Mouse (Mus musculus) right cerebral cortex, postnatal 25 days (tissue): Measurements from ENCODE around the gene Immp1l.

Experiments
- DNase-seq: peaks from one replicate; pipeline ENCODE4 v3.0.0; 2022

Immp1l gene

GRCm38 (mm10) chr2:105903896-105904756 is at the start of gene Immp1l, which contains the start of gene Elp4:
Gene Immp1l, plus strand, starts transcription at chr2:105904638.
Gene Elp4, minus strand, starts transcription at chr2:105904564.
- peak; percentile 98 for DNase-seq

- DNase-seq: peak; percentile 9
Observed at GRCm38 (mm10) chr2:105854740-105855139, 49.7 kb upstream of the Immp1l start.

GRCm38 (mm10) chr2:105873403-105873802 is 31.0 kb upstream of the Immp1l start:
- DNase-seq: no peak

DNA sequence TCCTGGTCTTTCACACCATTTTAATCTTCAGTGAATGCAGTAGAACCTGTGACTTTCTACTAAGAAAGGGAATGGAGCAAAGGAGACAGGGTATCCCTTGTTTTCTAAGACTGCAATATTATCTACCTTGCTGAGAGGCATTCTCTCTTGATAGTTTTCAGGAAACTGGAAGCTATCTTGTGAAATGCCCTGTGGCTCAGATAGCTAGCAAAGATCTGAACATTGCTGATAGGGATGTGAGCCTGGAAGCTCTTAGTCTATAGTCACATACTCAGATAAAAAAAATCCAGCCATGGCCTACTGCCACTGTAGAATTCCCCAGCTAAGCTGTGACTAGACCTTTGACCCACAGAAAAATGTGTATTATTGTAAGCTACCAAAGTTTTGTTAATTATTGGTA is 13.6 kb upstream of the Immp1l start:
- no peak for DNase-seq

- DNase-seq: no peak
Observed at GRCm38 (mm10) chr2:105904757-105905146, 314 bp downstream of the Immp1l start.

DNA sequence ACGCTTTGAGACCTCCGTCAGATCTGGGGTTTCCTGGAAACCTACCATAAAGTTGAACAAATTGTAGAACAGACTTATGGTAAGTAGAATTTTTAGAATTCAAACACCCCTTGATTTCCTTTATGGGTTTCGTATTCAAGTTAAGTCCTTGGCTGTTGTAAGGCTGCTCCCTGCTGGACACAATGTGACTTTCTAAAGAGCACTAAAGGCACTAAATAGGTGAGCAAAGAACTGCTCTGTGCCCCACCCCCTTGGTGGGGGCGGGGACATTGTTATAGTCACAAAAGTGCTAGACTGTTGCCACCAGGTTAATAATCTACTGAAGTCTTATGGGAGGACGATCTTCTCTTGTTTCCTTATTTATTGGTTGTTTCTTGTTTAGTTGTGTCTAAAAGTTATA is 3.9 kb downstream of the Immp1l start:
- no peak for DNase-seq

DNA sequence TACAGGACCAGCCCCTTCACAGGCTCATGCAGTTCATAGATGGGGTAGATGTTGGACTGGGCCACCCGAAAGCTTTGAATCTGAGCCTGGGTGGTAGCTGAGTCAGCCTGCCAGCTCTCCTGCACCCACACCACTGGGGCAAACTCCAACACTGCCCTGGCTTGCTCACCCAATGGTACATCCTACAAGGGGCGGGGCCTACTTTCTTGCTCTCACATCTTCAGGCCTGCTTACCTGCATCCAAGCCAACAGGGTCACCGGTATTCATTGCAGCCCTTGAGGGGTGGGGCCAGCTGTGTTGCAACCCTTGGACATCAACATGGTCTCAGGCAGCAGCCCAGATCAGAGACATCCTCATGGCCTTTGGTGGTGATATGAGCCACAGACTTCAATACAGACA is 6.2 kb downstream of the Immp1l start:
- DNase-seq: no peak

GRCm38 (mm10) chr2:105913655-105914366 is 9.4 kb downstream of the Immp1l start:
- no peak for DNase-seq

DNA sequence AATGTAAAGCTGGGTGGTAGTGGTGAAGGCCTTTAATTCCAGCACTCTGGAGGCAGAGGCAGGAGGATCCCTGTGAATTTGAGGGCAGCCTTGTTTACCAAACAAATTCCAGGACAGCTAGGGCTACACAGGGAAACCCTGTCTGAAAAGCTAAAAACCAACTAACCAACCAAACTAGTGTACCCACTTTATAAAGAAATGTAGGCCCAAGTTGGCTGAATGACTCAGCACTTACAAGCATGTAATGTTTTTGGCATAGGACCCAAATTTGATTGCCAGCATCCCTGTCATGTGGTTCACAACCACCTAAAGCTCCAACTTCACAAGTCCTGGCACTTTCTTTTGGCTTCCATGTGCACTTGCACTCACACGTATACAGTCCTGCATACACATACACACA is 12.2 kb downstream of the Immp1l start:
- DNase-seq: no peak

- no peak for DNase-seq
Observed at GRCm38 (mm10) chr2:105917623-105918346, 13.3 kb downstream of the Immp1l start.

- no peak for DNase-seq
Observed at GRCm38 (mm10) chr2:105950131-105950530, 45.7 kb downstream of the Immp1l start.

GRCm38 (mm10) chr2:105951350-105951940 is 47.0 kb downstream of the Immp1l start:
- DNase-seq: no peak

- DNase-seq: no peak
Observed at GRCm38 (mm10) chr2:105953862-105954261, 49.4 kb downstream of the Immp1l start.

DNA sequence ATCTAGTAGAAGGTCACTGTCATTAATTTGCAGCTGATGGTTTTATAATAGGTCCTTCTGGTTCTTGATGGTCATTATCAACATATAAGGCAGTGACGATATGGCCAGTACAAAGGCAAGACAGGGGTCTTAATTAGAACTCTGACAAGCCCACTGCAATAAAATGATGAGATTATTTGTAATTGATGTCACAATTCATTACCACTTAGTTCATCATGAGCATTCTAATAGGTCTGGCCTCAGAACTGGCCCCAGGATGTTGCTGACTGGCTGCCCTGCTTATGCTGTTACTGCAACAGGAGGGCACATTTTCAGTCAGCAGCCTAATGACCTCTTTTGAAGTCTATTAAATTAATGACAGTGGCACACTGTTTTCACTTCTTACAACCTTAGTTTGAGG is 59.0 kb downstream of the Immp1l start:
- DNase-seq: no peak

- DNase-seq: no peak
Observed at GRCm38 (mm10) chr2:105973941-105974340, 69.5 kb downstream of the Immp1l start.

- DNase-seq: no peak
Observed at GRCm38 (mm10) chr2:105978065-105978464, 73.6 kb downstream of the Immp1l start.

DNA sequence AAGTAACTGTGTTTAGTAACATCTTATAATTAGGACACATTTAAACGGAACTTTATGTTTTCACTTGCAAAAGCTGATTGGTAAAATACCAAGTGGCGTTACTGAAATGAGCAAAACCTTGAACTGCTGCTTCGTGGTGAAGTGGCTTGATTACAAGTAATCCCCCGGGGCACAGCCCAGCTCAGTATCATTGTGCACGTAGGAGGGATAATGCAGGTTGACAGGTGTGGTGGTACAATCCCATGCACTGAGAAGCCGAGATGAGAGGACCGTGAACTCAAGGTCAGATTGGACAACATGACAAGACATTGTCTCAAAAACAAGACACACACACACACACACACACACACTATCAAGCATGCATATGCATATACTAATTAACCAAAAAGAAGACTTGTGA is 80.8 kb downstream of the Immp1l start:
- DNase-seq: no peak

DNA sequence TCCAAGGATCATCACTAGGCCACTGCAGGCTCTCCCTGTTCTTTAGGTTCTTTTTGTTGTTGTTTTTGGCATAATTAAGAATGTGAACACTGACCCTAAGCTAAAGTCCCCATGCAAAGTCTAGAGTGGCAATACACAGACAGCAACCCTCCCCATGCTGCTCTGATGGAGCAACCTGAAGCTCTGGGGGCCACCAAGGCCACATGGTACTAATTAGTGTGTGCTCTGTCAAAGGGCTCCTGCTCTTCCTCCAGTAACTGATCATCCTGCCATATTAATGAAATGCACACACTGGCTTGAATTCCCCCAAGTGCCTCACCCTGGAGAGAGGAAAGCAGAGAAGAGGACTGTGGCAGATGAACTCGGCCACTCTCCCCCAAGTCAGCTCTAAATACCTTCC is 82.7 kb downstream of the Immp1l start:
- no peak for DNase-seq

GRCm38 (mm10) chr2:105987999-105988398 is 83.6 kb downstream of the Immp1l start:
- DNase-seq: no peak

GRCm38 (mm10) chr2:106002835-106003739 is 98.6 kb downstream of the Immp1l start, which contains the start of gene Dnajc24:
Gene Dnajc24, minus strand, starts transcription at chr2:106003549.
- DNase-seq: peak; percentile 89

GRCm38 (mm10) chr2:106008415-106008814 is 104.0 kb downstream of the Immp1l start:
- DNase-seq: no peak
